Mouse (Mus musculus) naive thymus-derived CD4-positive, alpha-beta T cell, adult 2 months (primary cell): ENCODE measurements at regions not wholly inside any gene's neighbourhood (a gene's known extent, or its start where the extent isn't known, plus 50 kb on each side); places are given as distances from the start of the nearest gene placed in this dataset.

Source experiments
- DNase-seq: peaks from one replicate; pipeline ENCODE4 v3.0.0-alpha.2; 2011; ENCODE audit warnings: low read depth

DNA sequence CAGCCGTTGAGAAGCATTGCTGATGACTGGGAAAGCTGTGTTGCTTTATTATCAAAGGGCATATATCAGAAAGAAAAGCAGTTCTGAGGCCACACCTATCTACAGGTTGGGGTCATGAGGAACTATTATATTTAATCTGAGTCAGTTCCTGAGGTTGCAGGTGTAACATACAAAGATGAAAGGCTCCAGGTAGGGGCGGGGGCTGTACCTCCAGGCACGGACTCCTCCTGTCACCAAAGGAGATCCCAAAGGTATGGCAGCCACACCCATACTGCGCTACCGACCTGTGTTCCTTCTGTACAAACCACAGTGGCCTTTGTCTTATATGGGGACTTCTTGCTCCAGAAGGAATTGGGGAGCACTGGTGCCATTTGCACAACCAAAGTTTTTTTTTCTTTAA lies 149.4 kb upstream of the Klf3 start:
- DNase-seq: no peak

DNA sequence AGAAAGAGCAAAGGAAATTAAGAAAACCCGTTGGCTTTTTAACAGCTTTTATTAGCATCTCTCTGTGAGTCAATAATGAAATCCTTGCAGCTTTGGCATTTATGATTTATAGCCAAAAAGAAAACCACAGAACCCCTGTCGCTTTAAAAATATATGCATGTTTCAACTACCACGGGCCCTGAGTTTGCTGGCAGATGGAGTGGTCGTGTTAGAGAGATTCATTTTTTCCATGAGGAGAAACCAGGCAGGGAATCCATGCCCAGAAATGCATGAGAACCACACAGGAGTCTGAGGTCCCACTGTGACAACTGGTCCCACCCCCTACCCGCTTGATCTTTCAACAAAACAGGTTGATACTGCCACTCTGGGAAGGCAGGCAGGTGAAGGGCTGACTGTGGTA lies 147.9 kb upstream of the Klf3 start:
- no peak for DNase-seq

DNA sequence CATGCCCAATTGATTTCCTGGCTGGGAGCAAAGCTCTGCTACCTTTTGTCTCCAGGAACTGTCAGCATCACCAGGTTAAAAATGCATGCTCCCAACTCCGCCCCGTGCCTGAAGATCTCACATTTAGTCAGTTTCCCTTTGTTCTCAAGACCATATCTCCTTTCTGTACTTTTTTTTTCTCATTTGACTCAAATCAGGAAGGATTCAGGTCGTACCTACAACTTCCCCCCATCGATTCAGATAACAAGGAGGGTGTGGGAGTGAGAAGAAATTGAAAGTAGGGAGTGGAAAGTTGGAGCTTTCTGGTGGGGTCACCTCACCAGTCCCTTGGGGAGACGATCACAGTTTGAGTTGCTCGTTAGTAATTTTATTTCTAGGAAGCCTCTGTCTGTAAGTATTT lies 141.2 kb upstream of the Klf3 start:
- peak; percentile 44 for DNase-seq

DNA sequence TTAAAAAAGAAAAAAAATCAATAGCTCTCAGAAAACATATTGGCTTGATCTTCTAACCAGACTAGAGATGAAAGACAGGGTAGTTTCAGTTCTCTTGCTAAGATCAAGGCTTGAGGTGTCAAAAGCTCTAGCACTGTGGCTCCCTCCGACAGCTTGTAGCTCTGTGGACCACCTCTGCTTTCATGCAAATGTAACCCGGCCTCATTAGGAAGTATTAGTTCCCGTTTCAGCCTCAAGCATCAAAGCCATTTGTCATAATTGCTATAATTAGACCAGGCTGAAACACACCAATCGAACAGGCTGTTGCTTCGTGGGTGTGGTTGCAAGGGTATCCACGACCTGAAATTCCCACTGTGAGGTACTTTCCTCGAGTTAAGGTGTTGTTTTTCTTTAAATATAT lies 140.7 kb upstream of the Klf3 start:
- peak; percentile 65 for DNase-seq

DNA sequence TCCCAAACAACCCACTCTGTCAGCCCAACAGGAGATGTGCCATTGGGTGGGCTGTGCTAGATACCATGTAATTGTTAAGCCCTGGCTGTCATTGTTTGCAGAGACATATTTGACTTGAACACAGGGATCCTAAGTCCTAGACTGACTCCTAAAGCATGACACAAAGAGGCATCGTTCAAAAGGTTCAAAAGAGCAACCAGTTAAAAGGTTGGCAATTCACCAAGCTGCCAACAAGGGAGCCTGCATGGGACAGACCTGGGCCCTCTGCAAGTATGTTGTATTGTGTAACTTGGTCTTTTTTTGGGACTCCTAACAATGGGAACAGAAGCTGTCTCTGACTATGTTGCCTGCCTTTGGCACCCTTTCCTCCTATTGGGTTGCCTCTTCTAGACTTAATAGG lies 139.4 kb upstream of the Klf3 start:
- no peak for DNase-seq

DNA sequence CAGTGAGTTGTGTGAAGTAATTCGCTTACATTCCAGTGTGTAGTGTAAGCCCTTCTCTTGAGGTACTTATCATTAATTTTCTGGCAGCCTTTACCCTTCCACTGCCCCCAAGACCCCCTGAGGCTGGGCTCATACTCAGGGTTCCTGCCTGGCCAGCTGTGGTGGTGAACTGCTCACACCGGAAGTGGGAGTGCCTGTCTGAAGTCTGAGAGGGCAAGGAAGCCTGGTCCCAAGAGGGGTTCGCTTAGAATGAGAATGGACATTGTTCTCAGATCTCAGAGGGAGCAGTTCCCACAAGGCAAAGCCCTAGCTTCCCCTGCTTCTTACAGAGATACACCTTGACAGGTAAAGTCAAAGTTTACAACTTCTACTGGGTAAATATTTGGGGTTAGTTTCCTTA lies 138.1 kb upstream of the Klf3 start:
- DNase-seq: no peak

DNA sequence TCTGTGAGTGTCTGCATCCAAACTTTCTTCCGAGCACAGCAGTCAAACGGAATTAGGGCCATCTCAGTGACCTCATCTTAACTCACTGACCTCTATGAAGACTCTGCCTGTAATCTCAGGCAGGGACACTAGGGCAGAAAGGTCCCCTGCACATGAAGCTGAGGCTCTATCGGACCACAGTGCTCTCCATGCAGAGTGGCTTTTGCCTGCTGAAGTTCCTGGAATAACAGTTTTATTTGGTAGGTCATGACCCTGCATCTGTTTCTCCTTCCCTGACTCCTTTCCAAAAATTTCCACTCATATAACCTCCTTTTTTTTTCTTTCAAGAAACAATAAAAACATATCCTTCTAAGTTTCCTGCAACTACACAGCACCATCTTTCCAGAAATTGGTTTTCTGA lies 136.9 kb upstream of the Klf3 start:
- no peak for DNase-seq

DNA sequence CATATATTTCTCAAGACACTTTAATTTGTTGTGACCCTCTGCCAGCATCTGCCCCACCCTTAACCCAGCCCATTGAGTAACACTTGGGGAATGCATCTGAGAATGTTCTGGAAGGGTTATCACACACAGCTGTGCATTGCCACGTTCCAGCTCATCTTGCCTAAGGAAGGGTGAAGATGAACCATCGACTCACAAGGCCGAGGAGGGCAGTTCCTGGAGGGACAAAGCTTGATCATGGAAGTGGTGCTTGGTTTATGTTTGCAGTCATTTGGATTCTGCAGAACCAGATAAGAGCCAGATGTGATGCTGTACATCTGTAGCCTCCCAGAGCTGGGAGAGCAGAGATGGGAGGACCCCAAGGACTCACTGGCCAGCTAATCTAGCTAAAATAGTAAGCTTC lies 136.1 kb upstream of the Klf3 start:
- DNase-seq: no peak

DNA sequence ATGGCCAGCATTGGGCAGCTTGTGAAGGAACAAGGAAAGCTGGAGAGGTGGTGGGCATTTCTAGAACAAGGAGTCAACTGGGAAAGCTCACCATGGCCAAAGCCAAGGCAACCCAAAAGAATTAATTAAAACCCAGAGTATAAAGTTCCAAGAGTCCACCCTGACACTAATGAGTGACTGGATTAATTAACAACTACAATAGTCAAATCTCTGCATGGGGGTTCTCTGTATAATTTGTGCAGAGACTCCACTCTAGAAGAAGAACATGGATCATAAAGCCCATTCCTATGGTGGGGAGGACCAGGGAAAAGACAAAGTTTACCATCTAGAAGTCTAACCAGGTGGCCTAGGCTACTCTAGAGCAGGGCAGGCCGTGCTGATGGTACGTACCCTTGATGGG lies 129.3 kb upstream of the Klf3 start:
- DNase-seq: no peak

DNA sequence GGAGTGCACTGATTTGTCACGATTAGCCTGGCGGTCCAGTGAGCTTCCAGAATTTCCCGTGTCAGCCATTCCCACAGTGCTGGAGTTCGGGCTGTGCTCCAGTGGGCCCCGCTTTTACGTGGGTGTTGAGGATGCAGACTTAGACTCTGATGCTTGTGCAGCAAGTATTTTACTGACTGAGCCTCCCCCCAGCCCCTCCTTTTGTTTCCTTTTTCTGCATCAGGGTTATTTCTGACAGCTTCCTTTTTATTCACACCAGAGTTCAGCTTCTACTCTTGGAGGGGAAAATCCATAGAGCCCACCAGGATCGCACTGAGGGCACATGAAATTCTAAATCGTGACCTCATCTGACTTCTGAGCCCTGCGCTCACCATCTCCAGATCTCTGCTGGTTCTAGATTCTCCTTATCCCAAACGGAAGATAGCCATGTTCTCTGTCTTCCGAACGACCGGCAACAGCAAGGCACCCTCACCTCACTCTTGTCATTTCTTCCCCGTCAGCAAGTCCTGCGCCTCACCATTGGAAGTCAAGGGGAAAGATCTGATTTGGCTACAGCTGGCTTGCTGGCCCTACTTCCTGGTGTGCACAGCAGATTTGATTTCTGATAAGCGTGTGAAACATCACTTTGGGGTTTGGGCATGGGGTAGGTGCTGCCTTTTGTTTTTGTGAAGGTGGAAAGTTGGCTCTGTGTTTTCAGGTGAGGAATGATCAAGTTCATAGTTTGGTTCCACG lies 126.8 kb upstream of the Klf3 start:
- peak; percentile 74 for DNase-seq

DNA sequence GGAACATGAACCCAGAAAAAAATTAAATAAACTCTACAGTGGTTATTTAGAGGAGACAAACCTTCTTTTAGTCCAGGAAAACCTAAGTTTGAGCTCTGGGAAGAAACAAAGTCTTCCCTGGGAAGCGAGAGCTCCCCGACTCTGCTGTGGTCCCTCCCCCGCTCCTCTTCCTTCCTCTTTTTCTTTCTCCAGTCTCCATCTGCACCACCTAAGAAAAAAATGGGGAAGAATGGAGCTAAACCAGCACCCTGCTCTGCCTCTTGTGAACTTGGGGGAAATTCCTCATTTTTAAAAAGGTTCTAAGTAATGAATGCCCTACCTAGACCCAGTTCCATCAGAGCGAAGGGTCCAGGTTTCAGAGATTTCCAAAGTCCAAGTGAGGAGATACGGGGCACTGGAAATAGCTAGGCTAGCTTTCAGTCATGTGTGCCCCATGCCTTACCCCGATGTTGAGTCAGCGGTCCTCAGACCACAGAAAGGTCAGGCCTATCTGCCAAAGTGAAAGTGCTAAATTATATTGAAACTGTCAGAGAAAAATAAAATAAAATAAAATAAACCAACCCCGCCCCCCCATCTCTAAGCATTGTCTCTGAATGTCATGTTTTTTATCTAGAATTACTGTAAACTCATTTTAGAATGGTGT lies 126.1 kb upstream of the Klf3 start:
- DNase-seq: no peak

DNA sequence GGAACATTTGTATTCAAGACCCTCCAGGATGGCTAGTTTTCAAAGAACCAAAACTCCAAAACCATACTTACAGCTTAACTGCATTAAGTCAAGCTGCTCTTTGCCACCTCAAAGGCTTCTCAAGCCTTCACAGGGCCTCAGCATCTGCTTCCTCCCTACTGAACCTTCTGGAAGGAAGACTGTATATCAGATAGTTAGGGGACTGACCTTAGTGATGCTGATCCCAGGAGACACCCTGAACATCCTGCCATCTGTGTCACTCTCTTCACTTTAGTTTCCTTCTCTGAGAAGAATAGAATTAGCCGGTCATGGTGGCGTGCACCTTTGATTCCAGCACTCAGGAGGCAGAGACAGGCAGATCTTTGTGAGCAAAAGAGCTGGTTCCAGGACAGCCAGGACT lies 124.5 kb upstream of the Klf3 start:
- DNase-seq: peak; percentile 70

DNA sequence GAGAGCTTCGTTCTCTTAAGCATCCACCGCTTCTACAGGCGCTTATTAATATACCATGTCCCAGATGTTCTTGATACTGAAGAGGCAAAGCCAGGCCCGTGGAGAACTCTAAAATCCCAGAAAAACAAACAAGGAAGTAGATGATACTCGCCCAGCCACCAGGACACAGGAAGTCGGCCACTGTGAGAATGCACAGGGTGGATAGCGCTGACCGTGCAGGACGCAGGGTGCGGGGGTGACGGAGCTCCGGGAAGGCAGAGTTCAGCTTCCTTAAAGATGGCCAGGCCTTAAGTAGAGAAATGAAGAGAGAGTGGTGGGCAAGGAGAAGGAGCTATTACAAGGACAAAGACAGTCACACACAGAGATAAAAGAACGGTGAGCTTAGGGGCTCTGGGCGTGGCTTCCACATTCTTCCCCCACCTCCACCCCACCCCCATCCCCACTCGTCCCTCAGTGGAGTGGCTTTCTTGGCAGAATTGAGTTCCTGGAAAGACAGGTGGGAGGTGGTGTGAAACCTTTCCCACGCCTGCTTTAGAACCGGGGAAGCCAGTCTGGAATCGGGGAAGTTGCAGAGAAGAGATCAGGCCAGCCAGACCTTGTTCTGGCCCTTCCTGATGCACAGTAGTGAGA lies 123.1 kb upstream of the Klf3 start:
- DNase-seq: no peak

DNA sequence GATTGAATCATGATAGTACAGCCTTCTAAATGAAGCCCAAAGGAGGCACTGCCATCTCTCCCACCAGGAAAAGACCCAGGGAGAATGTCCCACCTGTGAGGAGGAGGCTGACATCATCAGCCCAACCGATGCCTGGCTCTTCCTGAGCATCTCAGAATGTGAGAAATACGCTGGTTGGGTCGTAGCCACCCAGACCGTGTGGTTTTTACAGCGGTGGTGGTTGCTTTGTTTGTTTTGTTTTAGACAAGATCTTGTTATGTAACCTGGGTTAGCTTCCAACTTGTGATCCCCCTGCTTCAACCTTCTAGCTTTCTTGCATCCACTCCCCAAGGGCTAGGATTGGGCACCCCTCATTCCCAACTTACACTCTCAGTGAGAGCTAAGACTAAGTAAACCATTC lies 122.0 kb upstream of the Klf3 start:
- DNase-seq: peak; percentile 62

DNA sequence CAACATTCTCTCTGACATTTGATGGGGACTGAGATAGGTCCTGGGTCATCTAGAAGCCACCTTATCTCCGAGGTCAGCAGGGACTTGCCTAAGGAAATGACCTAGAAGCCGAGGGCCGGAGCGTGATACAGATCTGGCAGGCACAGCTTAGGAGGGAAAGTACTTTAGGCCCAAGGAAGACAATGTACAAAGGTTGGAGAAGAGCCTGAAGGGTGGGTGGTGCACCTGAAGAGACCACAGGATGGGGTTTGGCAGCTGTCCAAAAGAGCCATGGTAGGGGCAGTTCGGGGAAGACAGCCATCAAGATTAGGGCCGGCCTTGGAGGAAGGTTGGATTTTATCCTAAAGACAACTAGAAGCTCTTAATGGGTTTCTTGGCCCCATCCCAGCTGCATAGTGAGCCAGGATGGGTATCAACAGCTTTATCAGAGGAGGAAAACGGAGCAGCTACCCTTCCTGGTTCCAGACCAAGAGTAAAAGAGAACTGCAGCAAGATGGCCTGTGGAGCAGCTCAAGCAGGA lies 120.8 kb upstream of the Klf3 start:
- peak; percentile 55 for DNase-seq

DNA sequence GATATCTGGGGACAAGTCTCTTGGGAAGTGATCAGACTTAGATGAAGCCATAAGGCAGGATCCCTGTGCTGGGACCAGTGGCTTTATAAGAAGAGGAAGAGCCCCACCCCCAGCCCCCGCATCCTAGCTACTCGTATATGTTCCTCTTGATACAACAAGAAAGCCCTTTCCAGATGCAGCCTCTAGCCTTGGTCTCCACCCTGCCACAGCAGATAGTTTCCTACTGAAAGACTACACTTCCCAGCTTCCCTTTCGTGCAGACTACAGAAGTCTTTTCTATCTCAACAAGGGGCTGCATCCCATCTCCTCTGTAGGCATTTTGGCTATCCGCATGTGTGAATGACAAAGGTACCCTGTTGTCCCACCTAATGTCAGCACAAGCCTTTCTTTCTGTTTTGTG lies 119.8 kb upstream of the Klf3 start:
- DNase-seq: peak; percentile 43

DNA sequence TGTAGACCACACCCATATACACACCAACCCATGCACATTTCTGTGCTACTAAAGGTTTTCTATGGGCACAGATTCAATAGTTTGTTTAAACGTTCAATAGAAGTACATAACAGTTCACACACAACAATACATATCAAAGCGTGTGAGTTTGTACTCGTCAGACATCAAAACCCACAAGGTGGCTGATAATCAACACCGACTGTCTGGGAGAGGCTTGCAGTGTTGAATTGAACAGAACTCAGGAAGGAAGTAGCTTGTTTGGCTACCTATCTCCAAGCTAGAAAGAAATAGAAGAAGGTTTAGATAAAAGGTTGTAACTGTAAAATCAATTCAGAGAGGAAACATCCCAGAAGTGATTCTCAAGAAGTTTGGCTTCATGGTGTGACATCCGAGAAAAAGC lies 118.9 kb upstream of the Klf3 start:
- peak; percentile 80 for DNase-seq

DNA sequence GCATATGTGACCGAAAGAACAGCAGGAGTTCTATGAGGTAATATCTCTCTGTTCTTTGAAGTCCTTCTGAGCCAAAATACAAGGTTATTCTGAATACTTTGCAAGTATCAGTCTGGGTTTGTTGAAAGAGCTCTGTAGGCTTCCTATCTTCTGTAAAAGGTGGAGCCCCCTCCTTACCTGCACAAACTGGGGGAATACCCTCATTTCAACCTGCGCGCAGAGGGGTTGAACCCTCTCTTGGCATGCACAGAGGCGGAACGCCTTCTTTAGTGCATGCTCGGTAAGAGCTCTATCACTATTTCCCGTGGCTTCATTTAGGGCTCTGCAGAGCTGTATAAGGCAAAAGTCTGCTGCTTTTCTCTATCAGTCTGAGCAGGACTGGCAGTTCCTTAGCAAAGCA lies 113.0 kb upstream of the Klf3 start:
- no peak for DNase-seq

DNA sequence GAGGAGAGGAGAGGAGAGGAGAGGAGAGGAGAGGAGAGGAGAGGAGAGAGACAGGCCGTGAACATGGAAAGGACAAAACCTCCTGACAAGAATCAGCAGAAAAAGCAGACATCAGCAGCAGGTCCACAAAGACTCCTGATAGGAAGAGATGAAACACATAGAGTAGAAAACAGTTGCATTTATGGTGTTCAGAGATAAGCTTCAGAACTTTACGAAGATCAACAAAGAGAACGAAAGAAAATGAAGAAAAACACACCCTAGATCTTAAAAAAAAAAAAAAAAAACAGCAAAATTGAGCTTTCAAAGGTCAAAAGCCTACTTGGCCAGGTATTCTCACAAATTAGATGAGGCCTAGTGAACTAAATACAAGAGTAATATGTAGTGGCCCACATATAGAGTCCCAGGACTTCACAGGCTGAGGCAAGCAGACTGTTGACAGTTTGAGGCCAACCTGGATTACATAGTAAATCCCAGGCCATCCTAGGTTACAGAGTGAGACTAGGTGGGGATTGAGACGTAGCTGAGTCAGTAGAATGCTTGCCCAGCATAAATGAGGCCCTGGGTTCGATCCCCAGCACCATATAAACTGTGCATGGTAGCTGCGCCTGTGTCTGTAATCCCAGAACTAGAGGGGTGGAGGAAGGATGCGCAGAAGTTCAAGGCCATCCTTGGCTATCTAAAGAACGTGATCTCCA lies 111.6 kb upstream of the Klf3 start:
- DNase-seq: no peak

DNA sequence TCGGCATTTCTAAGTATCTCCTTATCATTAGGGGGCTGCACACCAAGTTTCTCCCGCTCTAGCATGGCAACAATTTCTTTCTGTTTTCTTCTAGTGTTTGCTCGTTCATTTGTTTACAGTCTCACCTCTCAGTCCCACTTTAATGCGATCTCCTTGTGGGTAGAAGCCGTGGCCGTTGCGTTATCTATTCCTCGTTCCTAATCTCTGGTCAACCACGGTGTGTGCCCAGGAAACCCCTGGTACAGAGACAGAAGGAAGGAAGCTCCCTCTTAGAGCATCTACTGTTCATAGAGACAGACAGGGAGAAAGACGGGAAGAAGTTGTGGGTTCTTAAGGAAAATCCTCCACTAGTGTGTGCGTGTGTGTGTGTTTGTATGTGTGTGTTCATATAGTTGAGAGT lies 110.9 kb upstream of the Klf3 start:
- no peak for DNase-seq

DNA sequence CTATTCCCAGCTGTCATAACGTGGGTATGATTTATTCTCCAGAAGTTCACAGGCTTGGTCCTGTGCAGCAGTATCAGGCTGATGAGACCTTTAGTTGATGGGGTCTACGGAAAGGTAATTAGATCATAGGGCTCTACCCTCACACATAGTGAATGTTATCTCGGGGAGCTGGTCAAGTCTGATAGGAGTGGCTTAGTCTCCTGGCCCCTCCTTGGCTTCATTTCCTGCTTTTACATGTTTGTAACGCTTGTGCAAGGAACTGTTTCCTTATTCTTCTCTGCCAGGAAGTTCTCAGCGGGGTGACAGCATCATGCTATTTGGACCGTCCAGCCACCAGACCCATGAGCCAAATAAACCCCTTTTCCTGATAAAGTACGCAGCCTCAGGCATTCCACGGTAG lies 109.6 kb upstream of the Klf3 start:
- no peak for DNase-seq

DNA sequence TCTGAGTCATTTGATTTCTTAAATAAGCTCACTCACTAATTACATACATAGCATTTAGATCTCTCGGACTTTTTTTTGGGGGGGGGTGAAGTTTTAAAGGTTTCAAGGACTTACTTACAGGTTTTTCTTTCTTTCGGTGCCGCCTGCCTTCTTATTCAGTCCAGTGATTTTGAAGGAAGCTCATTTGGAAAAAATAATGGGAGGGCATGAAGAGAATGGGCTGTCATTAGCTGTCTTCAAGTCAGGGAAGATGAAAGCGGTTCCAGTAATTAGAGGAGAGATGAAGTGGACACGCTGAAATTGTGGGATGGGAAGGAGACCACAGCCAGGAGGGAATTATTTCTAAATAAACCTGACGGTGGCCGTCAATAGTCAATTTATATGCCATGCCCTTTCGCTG lies 108.6 kb upstream of the Klf3 start:
- no peak for DNase-seq

DNA sequence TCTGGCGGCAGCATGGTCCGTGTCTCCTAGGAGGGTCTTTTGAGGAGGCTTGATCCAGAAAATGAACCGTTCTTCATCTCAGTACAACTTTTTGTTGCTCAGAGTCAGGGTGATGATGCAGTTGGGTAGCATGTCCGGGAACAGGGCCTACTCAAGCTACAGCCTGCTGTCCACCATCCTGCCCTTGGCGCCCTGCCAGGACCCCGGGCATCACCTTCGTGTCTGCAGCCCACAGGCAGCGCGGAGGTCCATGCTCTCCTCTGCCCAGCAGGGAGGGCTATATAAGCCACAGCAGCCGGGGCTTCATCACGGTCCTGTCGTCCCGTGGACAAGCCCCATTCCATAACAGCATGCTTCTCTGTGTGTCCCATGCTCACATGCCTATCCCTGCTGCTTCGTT lies 107.1 kb upstream of the Klf3 start:
- no peak for DNase-seq
